In the genomic region with DNA sequence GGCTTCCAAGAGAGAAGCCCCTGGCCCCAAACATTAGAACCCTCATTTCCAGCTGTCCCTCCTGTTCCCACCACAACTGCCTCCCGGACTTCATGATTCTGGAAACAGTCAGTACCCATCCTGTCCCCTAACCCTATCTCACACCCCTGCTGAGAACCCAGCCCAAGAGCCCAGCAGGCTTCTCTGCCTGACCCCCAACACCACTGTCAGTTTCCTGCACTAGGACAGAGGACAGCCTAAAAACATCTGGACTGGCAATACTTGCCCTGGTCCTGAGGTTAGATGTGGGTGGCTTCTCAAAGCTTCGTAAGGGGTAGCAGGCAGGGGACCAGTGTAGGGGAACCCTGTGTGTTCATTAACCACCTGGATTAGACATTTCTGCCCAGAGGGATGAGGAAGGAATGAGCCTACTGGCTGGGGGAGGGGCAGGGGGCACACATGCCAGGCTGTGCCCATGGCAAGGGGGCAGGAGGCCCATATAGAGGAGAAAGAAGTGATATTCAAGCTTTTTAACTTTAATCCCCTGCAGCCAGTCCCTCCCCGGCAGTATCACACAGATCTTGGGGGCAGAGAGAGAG, we compare ENCODE assay signal across 8 mouse cellular contexts.
DNase-seq lines count a peak whose midpoint lies in the region; ATAC-seq and TF ChIP-seq lines count a peak whose summit lies in the region.

No protein-coding gene starts in this region.

- H3K9ac ChIP-seq in forebrain, embryonic 14.5 days (ENCODE audit: low read length), result no peak overlapping the region
- no peak overlapping the region for H3K9ac ChIP-seq in limb, embryonic 15.5 days

- H3K36me3 ChIP-seq in forebrain, embryonic 10.5 days (replicated peaks), result no peaks in the 10 kb centered on the region
- H3K36me3 ChIP-seq in forebrain, embryonic 14.5 days (ENCODE audit: control insufficient read depth, insufficient read depth, low read length), result no peaks in the 10 kb centered on the region
- H3K36me3 ChIP-seq in thymus, adult 2 months (ENCODE audit: control insufficient read depth, insufficient read depth, low read length), result no peaks in the 10 kb centered on the region
- H3K36me3 ChIP-seq in limb, embryonic 15.5 days, result no peaks in the 10 kb centered on the region

- no peak for DNase-seq in forebrain, embryonic 10.5 days (ENCODE audit: extremely low spot score, low spot score)
- DNase-seq in forebrain, embryonic 14.5 days (ENCODE audit: low spot score), result no peak
- no peak for DNase-seq in thymus, adult 2 months
- no peak for DNase-seq in thymus, adult 18-20 months
- no peak for DNase-seq in c-Kit-positive CD71-positive TER-119-positive erythroid progenitor cells, embryonic 14.5 days (ENCODE audit: low spot score)

- peaks cover 56% of the 10 kb centered on the region for H3K4me1 ChIP-seq in forebrain, embryonic 10.5 days
- H3K4me1 ChIP-seq in forebrain, embryonic 14.5 days (ENCODE audit: control insufficient read depth, insufficient read depth, low read length), result peaks cover 9% of the 10 kb centered on the region
- peaks cover 7% of the 10 kb centered on the region for H3K4me1 ChIP-seq in thymus, adult 2 months (replicated peaks; ENCODE audit: control insufficient read depth, insufficient read depth, low read length)
- H3K4me1 ChIP-seq in limb, embryonic 15.5 days, result peaks cover 76% of the 10 kb centered on the region

- H3K9me3 ChIP-seq in forebrain, embryonic 10.5 days, result no peaks in the 10 kb centered on the region
- H3K9me3 ChIP-seq in forebrain, embryonic 14.5 days (replicated peaks; ENCODE audit: control insufficient read depth, low read length), result no peaks in the 10 kb centered on the region
- no peaks in the 10 kb centered on the region for H3K9me3 ChIP-seq in limb, embryonic 15.5 days

- peaks cover 44% of the 10 kb centered on the region for H3K27me3 ChIP-seq in forebrain, embryonic 10.5 days (ENCODE audit: poor library complexity, severe bottlenecking)
- H3K27me3 ChIP-seq in forebrain, embryonic 14.5 days (replicated peaks; ENCODE audit: control insufficient read depth, insufficient read depth, low read length), result peaks cover 7% of the 10 kb centered on the region; the same call in 1 of the 2 replicates
- no peaks in the 10 kb centered on the region for H3K27me3 ChIP-seq in thymus, adult 2 months (ENCODE audit: control insufficient read depth, insufficient read depth, low read length)
- H3K27me3 ChIP-seq in limb, embryonic 15.5 days, result no peaks in the 10 kb centered on the region

- H3K4me3 ChIP-seq in forebrain, embryonic 10.5 days, result no peak overlapping the region
- no peak overlapping the region for H3K4me3 ChIP-seq in forebrain, embryonic 14.5 days (ENCODE audit: low read depth, low read length)
- peak overlapping the region; percentile 18; the same call in 1 of the 2 replicates for H3K4me3 ChIP-seq in thymus, adult 2 months (ENCODE audit: control insufficient read depth, insufficient read depth, low read length)
- H3K4me3 ChIP-seq in limb, embryonic 15.5 days, result peak overlapping the region; percentile 44

- TF ChIP-seq POLR2A in thymus, adult 2 months (IDR thresholded peaks at IDR 0.05; ENCODE audit: control insufficient read depth, extremely low read depth, insufficient read depth, low read length, poor library complexity), result no peak

- no peak for TF ChIP-seq CTCF in thymus, adult 2 months (IDR thresholded peaks at IDR 0.05; ENCODE audit: borderline replicate concordance, control insufficient read depth, extremely low read depth, insufficient read depth, low read length, poor library complexity)

- H3K27ac ChIP-seq in forebrain, embryonic 10.5 days, result 0 out of 2 replicates have a peak overlapping the region, but pooled peaks have one; percentile 11
- no peak overlapping the region for H3K27ac ChIP-seq in forebrain, embryonic 14.5 days (ENCODE audit: low read depth, low read length)
- H3K27ac ChIP-seq in thymus, adult 2 months (ENCODE audit: control insufficient read depth, insufficient read depth, low read length), result no peak overlapping the region
- H3K27ac ChIP-seq in limb, embryonic 15.5 days, result peak overlapping the region; percentile 51; the same call in 1 of the 2 replicates

- H3K4me2 ChIP-seq in forebrain, embryonic 14.5 days (ENCODE audit: low read length), result no peak overlapping the region
- H3K4me2 ChIP-seq in limb, embryonic 15.5 days, result peak overlapping the region; percentile 64

- no peak for ATAC-seq in forebrain, embryonic 14.5 days
- no peak for ATAC-seq in limb, embryonic 15.5 days (ENCODE audit: insufficient number of reproducible peaks, low FRiP score, low TSS enrichment, low read depth)
- no peak for ATAC-seq in CD4-positive, CD25-positive, alpha-beta regulatory T cell, adult 4 months
- no peak for ATAC-seq in erythroblast, adult 5-6 weeks (replicated peaks; ENCODE audit: low FRiP score, poor library complexity, severe bottlenecking)

- WGBS in forebrain, embryonic 10.5 days, result 40% methylated on average over 3 of the region's 3 CpGs
- 48% methylated on average over 3 of the region's 3 CpGs for WGBS in forebrain, embryonic 14.5 days
- WGBS in thymus, adult 2 months, result 90% methylated on average over 3 of the region's 3 CpGs
- WGBS in limb, embryonic 15.5 days, result 47% methylated on average over 3 of the region's 3 CpGs

Comparison
In these comparisons a context has a peak if more than half of its experiments do, and no peak if none do; other contexts are left out.
1. H3K27ac ChIP-seq: peak in forebrain, embryonic 10.5 days (single experiment) and limb, embryonic 15.5 days (single experiment); none in forebrain, embryonic 14.5 days (single experiment) and thymus, adult 2 months (single experiment).
2. H3K4me3 ChIP-seq: peak in thymus, adult 2 months (single experiment) and limb, embryonic 15.5 days (single experiment); none in forebrain, embryonic 10.5 days (single experiment) and forebrain, embryonic 14.5 days (single experiment).